Mouse (Mus musculus) liver, postnatal 0 days (tissue): ENCODE results near the gene Yjefn3.

Experiments
- CTCF ChIP-seq: sonication (generic); IDR thresholded peaks from 2 replicates; pipeline ENCODE4 v1.5.1; 2016; ENCODE audit warnings: antibody characterized with exemption, low read depth
- EP300 ChIP-seq: IDR thresholded peaks from 2 replicates; pipeline ENCODE4 v1.6.1; 2016; ENCODE audit warnings: antibody characterized with exemption, low read depth, mild to moderate bottlenecking

GRCm38 (mm10) chr8:69923986-69924385 lies 21.5 kb upstream of the Yjefn3 start:
- TF ChIP-seq CTCF (no peak), EP300 (no peak)
